Mouse (Mus musculus) heart, postnatal 4 days (tissue): ENCODE results near the gene Spint2. TPM values are rescaled to one million over a fixed set of nuclear protein-coding genes. Genes with fewer than 3 reads are reported as not detected.

ENCODE experiments used
- total RNA-seq, 2 experiments: library from RNA; stranded (reverse); gene quantifications; 2 replicates each; pipeline ENCODE4 v1.2.3; 2021

Spint2 gene
- total RNA-seq, 2 experiments from 2014 or later = 71.2 to 73.7 TPM

Other genes with a start within 250 kb of the Spint2 start
- gene Ryr1, start 156.7 kb downstream of the Spint2 start, total RNA-seq = under 1 TPM; 0.10 to 0.88 TPM
- gene Rasgrp4, start 147.1 kb downstream of the Spint2 start, total RNA-seq = under 1 TPM; 0.79 to 0.86 TPM
- 10 to 100 TPM; 13.6 to 14.6 TPM for gene Fam98c, start 125.7 kb downstream of the Spint2 start, total RNA-seq
- under 1 TPM; 0.24 to 0.54 TPM for gene Ggn, start 111.7 kb downstream of the Spint2 start, total RNA-seq
- 1 to 10 TPM; 2.2 to 2.5 TPM for gene Spred3, start 111.5 kb downstream of the Spint2 start, total RNA-seq
- gene Psmd8, start 101.2 kb downstream of the Spint2 start, total RNA-seq = 100 to 1,000 TPM; 184 to 188 TPM
- under 1 TPM; 0.56 to 0.60 TPM for gene Catsperg1, start 67.9 kb downstream of the Spint2 start, total RNA-seq
- 1 to 10 TPM; 5.3 to 5.7 TPM for gene Kcnk6, start 49.4 kb downstream of the Spint2 start, total RNA-seq
- gene Yif1b, start 43.6 kb downstream of the Spint2 start, total RNA-seq = 10 to 100 TPM; 81.5 to 82.5 TPM
- 1 to 10 TPM; 4.4 to 8.1 TPM for gene 2200002D01Rik, start 33.4 kb downstream of the Spint2 start, total RNA-seq
- 10 to 100 TPM; 22.8 to 24.7 TPM for gene Ppp1r14a, start 7.4 kb upstream of the Spint2 start, total RNA-seq
- 1 to 10 TPM; 1.2 to 1.8 TPM for gene Dpf1, start 22.0 kb upstream of the Spint2 start, total RNA-seq
- gene Sipa1l3, start 236.7 kb upstream of the Spint2 start, total RNA-seq = 10 to 100 TPM; 13.8 to 17.7 TPM